Mouse (Mus musculus): ENCODE measurements around the gene Cdhr4.
A peak's percentile ranks its signal among the peaks of the same experiment; 100 is the strongest.
"Not testable (repeated sequence)": the region's sequence is repeated elsewhere in the genome, so short reads cannot be mapped to it uniquely, and the experiment has no call there.

Cdhr4 gene

DNA sequence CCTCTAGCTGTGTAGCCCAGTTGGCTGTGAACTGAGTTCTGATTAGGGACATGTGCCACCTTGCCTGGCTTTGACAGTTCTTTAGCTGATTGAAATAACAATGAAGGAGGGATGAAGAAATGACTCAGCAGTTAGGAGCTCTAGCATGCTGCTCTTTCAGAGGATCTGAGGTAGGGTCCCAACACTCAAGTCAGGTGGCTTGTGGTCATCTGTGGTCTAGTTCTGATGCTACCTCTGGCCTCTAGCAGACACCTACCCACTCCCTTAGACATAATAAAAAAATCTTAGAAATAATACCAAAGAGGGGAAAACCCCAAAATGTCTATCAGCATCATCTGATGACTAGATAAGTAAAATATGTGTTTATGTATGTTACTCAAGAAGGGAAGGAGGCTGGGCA, 18.1 kb downstream of the Cdhr4 start:
- DNase-seq (ENCODE audit: low read depth, low spot score), result no peak

GRCm38 (mm10) chr9:108013577-108013976, 21.3 kb downstream of the Cdhr4 start:
- DNase-seq (ENCODE audit: low read depth, low spot score), result not testable (repeated sequence)

DNA sequence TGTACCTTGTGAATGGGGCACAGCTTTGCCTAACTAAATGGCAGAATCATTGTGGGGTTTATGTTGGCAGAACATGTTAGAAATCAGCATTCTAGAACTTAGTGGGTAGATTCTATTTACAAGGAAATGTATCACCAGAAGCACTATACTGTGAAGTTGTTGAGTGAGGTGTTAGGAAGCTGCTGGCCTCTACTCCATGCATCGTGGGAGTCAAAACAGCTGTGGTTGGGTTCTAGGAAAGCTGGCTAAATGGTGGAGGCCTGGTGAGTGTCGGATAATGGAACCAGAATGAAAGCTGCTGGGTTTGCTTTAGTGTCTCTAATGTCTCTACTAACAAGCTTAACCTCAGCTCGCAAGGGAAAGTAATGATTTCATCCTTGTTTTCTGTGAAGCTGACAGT, 24.8 kb downstream of the Cdhr4 start:
- no peak for DNase-seq (ENCODE audit: low read depth, low spot score)

DNA sequence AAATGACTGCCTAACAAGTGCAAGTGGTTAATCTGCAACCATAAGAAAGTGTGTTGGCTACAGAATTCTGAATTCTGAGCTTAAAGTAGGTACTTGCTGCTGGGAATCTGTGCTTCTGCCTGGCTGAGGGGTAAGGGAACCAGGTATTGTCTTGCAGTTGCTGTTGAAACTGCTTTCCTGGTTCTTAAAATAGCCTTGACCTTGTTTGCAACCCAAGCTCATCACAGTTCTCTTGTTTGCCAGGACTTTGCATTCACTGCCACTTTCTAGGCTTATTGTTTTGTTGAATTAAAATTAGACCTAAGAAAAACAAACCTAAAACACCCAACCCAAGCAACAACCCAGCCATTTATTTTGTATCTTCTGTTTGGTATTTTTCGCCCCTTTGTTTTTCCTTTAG, 28.4 kb downstream of the Cdhr4 start:
- no peak for DNase-seq (ENCODE audit: low read depth, low spot score)

DNA sequence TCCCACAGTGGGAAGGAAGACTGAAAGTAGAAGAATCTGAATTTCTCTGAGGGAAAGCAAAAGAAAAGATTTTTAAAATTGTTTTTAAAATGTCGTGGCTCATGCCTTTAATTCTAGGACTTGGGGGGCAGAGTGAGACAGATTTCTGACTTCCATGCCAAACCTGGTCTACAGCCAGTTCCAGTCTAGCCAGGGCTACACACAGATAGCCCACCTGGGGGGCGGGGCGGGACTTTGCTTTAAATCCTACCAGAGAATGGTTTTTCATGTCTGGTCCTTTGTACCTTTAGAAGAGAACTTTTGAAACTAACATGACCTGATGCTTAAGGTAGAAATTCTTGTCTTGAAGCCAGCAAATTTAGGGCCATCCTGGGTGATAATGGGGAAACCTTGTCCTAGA, 30.9 kb downstream of the Cdhr4 start:
- no peak for DNase-seq (ENCODE audit: low read depth, low spot score)

- DNase-seq (ENCODE audit: low read depth, low spot score), result no peak
Measured at GRCm38 (mm10) chr9:108026584-108026983, 34.3 kb downstream of the Cdhr4 start.

DNA sequence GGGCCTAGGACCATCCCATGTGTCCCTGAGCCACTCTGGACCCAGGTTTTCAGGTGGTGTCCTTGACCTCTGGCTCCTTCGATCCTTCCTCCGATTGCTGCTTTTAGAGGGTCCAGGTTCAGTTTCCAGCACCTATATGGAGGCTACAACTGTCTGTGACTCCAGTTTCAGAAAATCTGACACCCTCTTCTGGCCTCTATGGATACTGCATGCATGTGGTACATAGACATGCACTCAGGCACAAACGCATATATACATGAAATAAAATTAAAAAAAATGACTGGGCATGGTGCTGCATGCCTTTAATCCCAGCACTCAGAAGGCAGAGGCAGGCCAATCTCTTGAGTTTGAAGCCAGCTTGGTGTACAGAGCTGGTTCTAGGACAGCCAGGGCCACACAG, 35.6 kb downstream of the Cdhr4 start:
- DNase-seq (ENCODE audit: low read depth, low spot score), result no peak

DNA sequence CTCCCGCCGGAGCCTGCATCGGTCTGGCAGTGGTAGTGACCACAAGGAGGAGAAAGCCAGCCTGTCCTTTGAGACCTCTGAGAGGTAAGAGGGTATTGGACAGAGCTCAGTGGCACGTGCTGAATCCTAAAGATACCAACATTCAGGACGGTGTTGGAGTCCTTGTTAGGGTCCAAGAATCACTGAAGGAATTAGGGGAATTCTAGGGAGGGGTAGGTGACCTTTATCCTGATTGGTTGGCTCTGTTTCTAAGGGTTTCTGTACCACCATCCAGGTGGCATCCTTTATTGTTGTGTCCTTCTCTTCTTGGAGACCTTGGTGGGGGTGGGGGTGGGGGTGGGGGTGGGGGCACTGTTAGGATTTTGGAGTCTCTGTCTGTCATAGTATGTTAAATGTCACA, 39.8 kb downstream of the Cdhr4 start:
- DNase-seq (ENCODE audit: low read depth, low spot score), result no peak

GRCm38 (mm10) chr9:108035331-108036156, 43.2 kb downstream of the Cdhr4 start:
- no peak for DNase-seq (ENCODE audit: low read depth, low spot score)

- no peak for DNase-seq (ENCODE audit: low read depth, low spot score)
Measured at GRCm38 (mm10) chr9:108044751-108045492, 52.6 kb downstream of the Cdhr4 start.

GRCm38 (mm10) chr9:108046582-108046981, 54.3 kb downstream of the Cdhr4 start:
- no peak for DNase-seq (ENCODE audit: low read depth, low spot score)

DNA sequence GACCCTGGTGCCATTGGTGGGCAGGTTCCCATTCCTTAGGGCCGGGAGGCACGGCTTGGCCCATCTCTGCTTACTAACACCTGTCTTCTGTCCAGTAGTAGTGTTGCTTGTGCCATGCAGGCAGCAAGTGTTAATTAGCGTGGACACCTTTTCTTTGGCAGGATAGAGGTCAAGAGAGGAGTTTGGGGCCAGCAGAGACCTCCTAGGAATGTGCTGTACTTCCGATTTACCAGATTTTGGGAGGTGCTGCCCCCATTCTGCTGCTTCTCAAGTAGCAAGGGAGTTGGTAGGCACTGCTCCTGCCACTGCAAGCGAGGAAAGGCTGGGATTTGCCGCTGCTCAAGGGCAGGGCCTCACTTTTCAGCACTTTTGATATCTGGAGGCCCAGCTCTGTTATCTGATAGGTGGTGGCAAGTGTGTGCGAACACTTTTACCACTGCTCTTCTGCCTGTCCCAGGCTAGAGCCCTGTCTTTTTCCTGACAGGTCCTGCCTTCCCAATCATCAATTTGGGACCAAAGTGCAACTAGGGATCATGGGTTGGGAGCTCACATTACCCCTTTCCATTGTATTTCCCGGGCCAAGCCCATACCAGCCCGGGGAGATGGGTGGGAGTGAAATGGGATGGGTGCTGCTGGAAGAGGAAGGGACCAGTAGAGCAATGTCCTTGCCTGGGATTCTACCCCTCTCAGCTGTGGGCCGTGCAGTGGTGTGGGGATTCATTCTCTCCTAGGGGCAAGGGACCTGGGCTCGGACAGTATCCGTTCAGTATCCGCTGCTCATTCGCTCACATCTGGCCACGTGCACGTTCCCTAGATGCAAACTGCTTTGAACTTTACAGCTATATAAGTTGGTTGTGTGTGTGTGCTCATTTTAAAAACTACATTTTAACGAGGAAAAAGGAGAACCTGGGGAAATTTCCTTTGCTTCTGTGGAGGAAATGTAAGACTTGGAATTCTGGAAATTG, 55.6 kb downstream of the Cdhr4 start:
- DNase-seq (ENCODE audit: low read depth, low spot score), result no peak

GRCm38 (mm10) chr9:108048566-108048955, 56.3 kb downstream of the Cdhr4 start:
- DNase-seq (ENCODE audit: low read depth, low spot score), result peak; percentile 18

- DNase-seq (ENCODE audit: low read depth, low spot score), result peak; percentile 97
Measured at GRCm38 (mm10) chr9:108049016-108049455, 56.7 kb downstream of the Cdhr4 start, which contains the start of gene Gmppb. Gene Gmppb, plus strand, starts transcription at chr9:108049242.

All from mesoderm, embryonic 11.5 days (tissue).